Mouse (Mus musculus): Measurements from ENCODE around the gene Akap6. TPM values are rescaled to one million over a fixed set of nuclear protein-coding genes. Genes with fewer than 3 reads are reported as not detected.
"Not testable (repeated sequence)": the region's sequence is repeated elsewhere in the genome, so short reads cannot be mapped to it uniquely, and the experiment has no call there.

Akap6 gene
- polyA plus RNA-seq, 1 experiment from 2014 or later, result 0.05 TPM

DNA sequence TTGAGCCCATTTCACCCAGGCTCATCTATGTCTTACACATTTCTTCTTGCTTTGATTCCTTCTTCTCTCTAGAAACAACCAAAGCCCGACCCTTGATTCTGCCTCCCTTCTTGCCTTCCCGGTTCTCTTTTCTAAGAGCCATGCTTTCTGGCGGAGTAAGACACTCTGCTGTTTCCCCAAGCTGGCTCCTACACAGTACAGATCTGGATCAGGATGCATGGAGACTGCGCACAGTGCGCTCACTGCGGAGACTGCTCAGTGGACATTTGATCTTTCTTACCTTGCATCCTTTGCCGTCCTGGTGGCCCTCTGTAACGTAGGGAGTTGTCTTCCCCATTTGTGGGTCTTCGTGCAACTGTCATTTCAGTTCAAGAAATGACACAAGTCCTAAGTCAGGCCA lies 20.0 kb downstream of the Akap6 start:
- no peaks in the 10 kb centered on the region for H3K4me1 ChIP-seq
- H3K9me3 ChIP-seq (replicated peaks), result no peaks in the 10 kb centered on the region
- ATAC-seq, result no peak
- 76% methylated on average over 9 of the region's 9 CpGs for WGBS (ENCODE audit: insufficient replicate concordance)
- no peaks in the 10 kb centered on the region for H3K27me3 ChIP-seq (replicated peaks)
- no peak overlapping the region for H3K9ac ChIP-seq
- no peak overlapping the region for H3K4me3 ChIP-seq
- no peak overlapping the region for H3K27ac ChIP-seq
- no peak overlapping the region for H3K4me2 ChIP-seq
- no peaks in the 10 kb centered on the region for H3K36me3 ChIP-seq

GRCm38 (mm10) chr12:52719681-52720080 lies 20.5 kb downstream of the Akap6 start:
- no peaks in the 10 kb centered on the region for H3K4me1 ChIP-seq
- H3K9me3 ChIP-seq (replicated peaks), result no peaks in the 10 kb centered on the region
- 72% methylated on average over 5 of the region's 5 CpGs for WGBS (ENCODE audit: insufficient replicate concordance)
- no peak overlapping the region for H3K4me2 ChIP-seq
- no peaks in the 10 kb centered on the region for H3K27me3 ChIP-seq (replicated peaks)
- no peak for ATAC-seq
- no peak overlapping the region for H3K9ac ChIP-seq
- H3K4me3 ChIP-seq, result no peak overlapping the region
- no peaks in the 10 kb centered on the region for H3K36me3 ChIP-seq
- no peak overlapping the region for H3K27ac ChIP-seq

- H3K4me1 ChIP-seq; H3K36me3 ChIP-seq; H3K9me3 ChIP-seq (replicated peaks); H3K27me3 ChIP-seq (replicated peaks); ATAC-seq; H3K4me3 ChIP-seq; H3K9ac ChIP-seq; H3K27ac ChIP-seq; H3K4me2 ChIP-seq: not testable (repeated sequence)
- 68% methylated on average over 3 of the region's 3 CpGs for WGBS (ENCODE audit: insufficient replicate concordance)
Observed at GRCm38 (mm10) chr12:52724039-52724615, 24.9 kb downstream of the Akap6 start.

DNA sequence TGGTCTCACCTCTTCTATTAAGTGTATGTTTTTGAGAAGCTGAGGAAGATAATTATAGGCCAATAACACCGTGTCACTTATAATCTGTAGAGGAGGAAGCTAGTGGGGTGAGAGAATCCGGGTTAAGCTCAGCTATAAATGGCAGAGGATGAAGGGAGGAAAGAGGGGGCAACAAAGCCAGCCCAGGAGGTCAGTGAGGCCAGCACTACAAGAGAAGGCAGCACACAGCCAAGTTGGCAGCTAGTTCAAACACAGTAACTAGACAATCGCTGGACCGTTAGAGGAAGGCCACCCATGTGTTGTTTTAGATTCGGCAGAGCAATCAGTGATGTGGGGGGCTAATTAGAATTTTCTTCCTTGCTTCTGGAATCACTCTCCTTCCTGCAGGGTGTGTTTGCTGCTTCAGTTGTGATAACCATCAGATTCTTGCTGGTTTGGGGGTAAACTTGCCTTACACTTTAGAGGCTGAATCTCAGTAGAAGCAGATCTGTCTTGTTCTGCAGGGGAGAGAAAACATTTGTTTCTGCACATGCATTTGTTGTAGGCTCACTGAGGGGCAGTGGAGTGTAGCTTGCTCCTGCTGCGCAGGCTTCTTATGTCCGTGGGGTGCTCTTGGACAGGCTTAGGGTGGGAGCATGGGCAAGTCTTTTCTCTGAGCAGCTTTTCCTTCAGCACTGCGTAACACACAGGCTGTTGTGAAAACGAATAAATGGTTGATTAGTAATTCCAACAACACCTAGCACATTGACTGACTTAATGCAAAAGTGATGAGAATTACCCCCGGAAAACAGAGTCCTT lies 27.4 kb downstream of the Akap6 start:
- no peak overlapping the region for H3K4me3 ChIP-seq
- no peaks in the 10 kb centered on the region for H3K36me3 ChIP-seq
- no peaks in the 10 kb centered on the region for H3K4me1 ChIP-seq
- H3K9me3 ChIP-seq (replicated peaks), result no peaks in the 10 kb centered on the region
- H3K4me2 ChIP-seq, result no peak overlapping the region
- no peaks in the 10 kb centered on the region for H3K27me3 ChIP-seq (replicated peaks)
- WGBS (ENCODE audit: insufficient replicate concordance), result 73% methylated on average over 10 of the region's 10 CpGs
- no peak overlapping the region for H3K9ac ChIP-seq
- no peak overlapping the region for H3K27ac ChIP-seq
- ATAC-seq, result no peak

DNA sequence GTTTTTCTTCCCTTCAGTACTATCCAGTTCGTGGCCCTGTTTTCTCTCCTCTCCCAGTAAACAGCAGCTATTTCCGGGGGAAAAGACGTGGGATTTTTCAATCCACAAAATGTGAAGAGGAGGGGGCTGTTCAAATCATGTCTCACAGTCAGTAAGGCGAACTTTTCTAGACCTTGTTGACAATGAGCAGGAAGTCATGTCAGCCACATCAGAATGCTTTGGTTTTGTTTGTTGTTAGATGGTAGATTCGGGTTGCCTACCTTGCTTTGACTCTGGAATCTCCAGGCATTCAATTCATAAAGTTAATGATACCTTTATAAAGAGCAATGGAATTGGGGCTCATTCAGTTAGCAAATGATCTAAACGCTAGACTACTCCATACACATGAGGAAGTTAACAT lies 30.2 kb downstream of the Akap6 start:
- H3K4me1 ChIP-seq, result no peaks in the 10 kb centered on the region
- H3K4me3 ChIP-seq, result no peak overlapping the region
- ATAC-seq, result no peak
- H3K9me3 ChIP-seq (replicated peaks), result no peaks in the 10 kb centered on the region
- no peak overlapping the region for H3K4me2 ChIP-seq
- no peaks in the 10 kb centered on the region for H3K36me3 ChIP-seq
- H3K27ac ChIP-seq, result no peak overlapping the region
- no peaks in the 10 kb centered on the region for H3K27me3 ChIP-seq (replicated peaks)
- 63% methylated on average over 6 of the region's 6 CpGs for WGBS (ENCODE audit: insufficient replicate concordance)
- no peak overlapping the region for H3K9ac ChIP-seq

DNA sequence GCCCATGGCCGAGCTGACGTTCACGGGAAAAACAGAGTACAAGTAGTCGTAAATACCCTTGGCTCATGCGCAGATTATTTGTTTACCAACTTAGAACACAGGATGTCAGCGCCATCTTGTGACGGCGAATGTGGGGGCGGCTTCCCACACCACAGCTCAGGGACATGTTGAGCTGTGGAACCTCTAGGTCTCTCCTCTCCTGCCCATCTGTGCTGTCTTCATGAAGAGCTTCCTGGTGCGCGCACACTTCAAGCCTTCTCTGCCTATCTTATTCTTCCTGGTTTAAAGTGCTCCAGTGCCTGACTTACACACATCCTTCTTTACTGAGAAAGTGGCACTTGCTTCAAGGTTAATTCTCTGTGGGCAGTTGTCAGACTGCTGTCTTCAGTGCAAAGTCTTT lies 36.0 kb downstream of the Akap6 start:
- H3K9ac ChIP-seq; H3K4me2 ChIP-seq; H3K4me3 ChIP-seq; H3K4me1 ChIP-seq; H3K9me3 ChIP-seq (replicated peaks); ATAC-seq; H3K36me3 ChIP-seq; H3K27ac ChIP-seq; H3K27me3 ChIP-seq (replicated peaks): not testable (repeated sequence)
- 82% methylated on average over 8 of the region's 11 CpGs for WGBS (ENCODE audit: insufficient replicate concordance)

DNA sequence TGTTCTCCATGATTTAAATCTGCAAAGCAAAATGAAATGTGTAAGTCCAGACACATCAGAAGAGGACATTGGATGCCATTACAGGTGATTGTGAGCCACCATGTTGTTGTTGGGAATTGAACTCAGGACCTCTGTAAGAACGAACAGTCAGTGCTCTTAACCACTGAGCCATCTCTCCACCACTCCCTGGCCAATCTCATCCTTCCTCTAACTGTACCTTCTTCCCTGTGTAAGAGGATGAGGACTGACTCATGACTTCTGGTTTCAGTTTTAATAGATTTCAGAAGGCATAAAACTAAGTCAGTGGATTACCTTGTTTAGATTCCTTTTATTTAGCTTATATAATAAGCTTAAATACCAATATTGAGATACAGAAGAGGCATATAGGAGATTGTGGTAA lies 38.0 kb downstream of the Akap6 start:
- Histone ChIP-seq H3K36me3 (no peaks in the 10 kb centered on the region), H3K9ac (no peak overlapping the region), H3K4me2 (no peak overlapping the region), H3K4me3 (no peak overlapping the region), H3K27me3 (replicated peaks) (no peaks in the 10 kb centered on the region), H3K27ac (no peak overlapping the region), H3K4me1 (no peaks in the 10 kb centered on the region), H3K9me3 (replicated peaks) (no peaks in the 10 kb centered on the region)
- WGBS (ENCODE audit: insufficient replicate concordance), result 63% methylated on average over 1 of the region's 1 CpGs
- no peak for ATAC-seq

GRCm38 (mm10) chr12:52739326-52739725 lies 40.1 kb downstream of the Akap6 start:
- H3K4me1 ChIP-seq, result no peaks in the 10 kb centered on the region
- H3K4me2 ChIP-seq, result no peak overlapping the region
- no peaks in the 10 kb centered on the region for H3K9me3 ChIP-seq (replicated peaks)
- H3K27ac ChIP-seq, result no peak overlapping the region
- no peak for ATAC-seq
- H3K36me3 ChIP-seq, result no peaks in the 10 kb centered on the region
- H3K27me3 ChIP-seq (replicated peaks), result no peaks in the 10 kb centered on the region
- WGBS (ENCODE audit: insufficient replicate concordance), result 59% methylated on average over 3 of the region's 3 CpGs
- no peak overlapping the region for H3K4me3 ChIP-seq
- no peak overlapping the region for H3K9ac ChIP-seq

DNA sequence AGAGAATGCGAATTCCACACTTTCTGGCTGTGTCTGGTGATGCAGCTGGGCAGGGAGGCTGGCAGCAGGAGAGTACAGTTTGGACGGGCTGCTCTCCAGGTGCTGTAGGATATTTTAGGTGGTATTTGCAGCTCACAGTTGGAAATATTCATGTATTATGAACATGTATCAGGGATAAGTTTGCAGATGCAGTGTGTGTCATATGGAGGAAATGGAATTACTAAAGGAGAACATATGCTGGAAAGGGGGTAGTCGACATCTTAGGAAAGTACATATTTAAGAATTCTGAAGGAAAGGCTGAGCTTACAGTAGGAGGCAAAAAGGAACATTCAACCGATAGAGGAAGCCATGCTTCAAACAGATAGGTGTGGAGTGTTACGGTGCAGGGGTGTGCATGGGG lies 42.6 kb downstream of the Akap6 start:
- Histone ChIP-seq H3K36me3 (no peaks in the 10 kb centered on the region), H3K27me3 (replicated peaks) (no peaks in the 10 kb centered on the region), H3K4me2 (no peak overlapping the region), H3K9ac (no peak overlapping the region), H3K4me3 (no peak overlapping the region), H3K27ac (no peak overlapping the region), H3K9me3 (replicated peaks) (no peaks in the 10 kb centered on the region), H3K4me1 (no peaks in the 10 kb centered on the region)
- ATAC-seq, result no peak
- WGBS (ENCODE audit: insufficient replicate concordance), result 74% methylated on average over 5 of the region's 5 CpGs

- H3K9ac ChIP-seq, result no peak overlapping the region
- H3K9me3 ChIP-seq (replicated peaks), result no peaks in the 10 kb centered on the region
- H3K4me2 ChIP-seq, result no peak overlapping the region
- no peak overlapping the region for H3K4me3 ChIP-seq
- H3K4me1 ChIP-seq, result no peaks in the 10 kb centered on the region
- WGBS (ENCODE audit: insufficient replicate concordance), result 66% methylated on average over 12 of the region's 12 CpGs
- no peak overlapping the region for H3K27ac ChIP-seq
- H3K36me3 ChIP-seq, result no peaks in the 10 kb centered on the region
- H3K27me3 ChIP-seq (replicated peaks), result no peaks in the 10 kb centered on the region
- no peak for ATAC-seq
Observed at GRCm38 (mm10) chr12:52750006-52750405, 50.8 kb downstream of the Akap6 start.

- H3K27me3 ChIP-seq (replicated peaks), result no peaks in the 10 kb centered on the region
- no peak for ATAC-seq
- no peaks in the 10 kb centered on the region for H3K36me3 ChIP-seq
- 73% methylated on average over 2 of the region's 2 CpGs for WGBS (ENCODE audit: insufficient replicate concordance)
- no peaks in the 10 kb centered on the region for H3K4me1 ChIP-seq
- H3K9me3 ChIP-seq (replicated peaks), result no peaks in the 10 kb centered on the region
- H3K4me3 ChIP-seq, result no peak overlapping the region
- H3K4me2 ChIP-seq, result no peak overlapping the region
- H3K27ac ChIP-seq, result no peak overlapping the region
- H3K9ac ChIP-seq, result no peak overlapping the region
Observed at GRCm38 (mm10) chr12:52755649-52756048, 56.5 kb downstream of the Akap6 start.

DNA sequence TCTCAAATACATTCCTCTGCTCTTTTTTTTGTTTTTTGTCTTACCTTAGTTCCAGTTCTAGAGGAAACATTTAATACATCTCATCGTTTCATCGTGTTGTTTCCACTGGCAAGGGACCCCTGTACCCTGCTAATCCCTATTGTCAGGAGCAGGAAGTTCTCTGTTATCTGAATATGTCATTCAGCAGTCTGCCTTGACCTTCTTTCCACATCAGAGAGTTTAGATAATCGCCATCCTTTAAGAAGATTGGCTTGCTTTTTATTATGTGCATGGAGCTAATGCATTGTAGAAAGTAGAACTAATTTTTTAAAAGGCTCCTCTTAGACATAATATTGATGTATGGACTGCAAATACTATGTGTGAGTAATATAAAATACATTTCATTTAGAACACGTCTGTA lies 58.7 kb downstream of the Akap6 start:
- no peak overlapping the region for H3K27ac ChIP-seq
- H3K9me3 ChIP-seq (replicated peaks), result no peaks in the 10 kb centered on the region
- no peak overlapping the region for H3K9ac ChIP-seq
- 25% methylated on average over 4 of the region's 4 CpGs for WGBS (ENCODE audit: insufficient replicate concordance)
- no peaks in the 10 kb centered on the region for H3K27me3 ChIP-seq (replicated peaks)
- H3K4me3 ChIP-seq, result no peak overlapping the region
- no peaks in the 10 kb centered on the region for H3K4me1 ChIP-seq
- H3K4me2 ChIP-seq, result no peak overlapping the region
- no peaks in the 10 kb centered on the region for H3K36me3 ChIP-seq
- no peak for ATAC-seq

- no peak overlapping the region for H3K9ac ChIP-seq
- no peak overlapping the region for H3K27ac ChIP-seq
- H3K9me3 ChIP-seq (replicated peaks), result no peaks in the 10 kb centered on the region
- no peaks in the 10 kb centered on the region for H3K36me3 ChIP-seq
- no peaks in the 10 kb centered on the region for H3K27me3 ChIP-seq (replicated peaks)
- H3K4me2 ChIP-seq, result no peak overlapping the region
- WGBS (ENCODE audit: insufficient replicate concordance), result 64% methylated on average over 2 of the region's 2 CpGs
- ATAC-seq, result no peak
- no peaks in the 10 kb centered on the region for H3K4me1 ChIP-seq
- no peak overlapping the region for H3K4me3 ChIP-seq
Observed at GRCm38 (mm10) chr12:52764046-52764445, 64.9 kb downstream of the Akap6 start.

All from liver, embryonic 12.5 days (tissue).